Mouse (Mus musculus) kidney, embryonic 14.5 days (tissue): ENCODE data around the gene Traf3. TPM values are rescaled to one million over a fixed set of nuclear protein-coding genes. Genes with fewer than 3 reads are reported as not detected.

Experiments
- ATAC-seq: fragments of 200-750 bp; cut with Nextera tagmentation; 2 replicates; pipeline ENCODE4 v1.8.0; 2017; ENCODE audit warnings: moderate number of reproducible peaks, mild to moderate bottlenecking, moderate TSS enrichment, moderate library complexity; ENCODE audit not compliant: low FRiP score, low TSS enrichment
- H3K27ac ChIP-seq: fragments of 300-500 bp; sonication (generic); 2 replicates; pipeline ENCODE4 v1.5.1; 2014; ENCODE audit warnings: low read depth, mild to moderate bottlenecking, low read length, moderate library complexity, mixed read lengths
- H3K27me3 ChIP-seq: fragments of 300-500 bp; sonication (generic); 2 replicates; pipeline ENCODE4 v1.6.1; 2014; ENCODE audit warnings: mild to moderate bottlenecking, low read length; ENCODE audit not compliant: control insufficient read depth, insufficient read depth
- H3K36me3 ChIP-seq: fragments of 300-500 bp; sonication (generic); 2 replicates; pipeline ENCODE4 v1.6.1; 2014; ENCODE audit warnings: low read length, mixed read lengths; ENCODE audit not compliant: control insufficient read depth, insufficient read depth
- H3K4me1 ChIP-seq: fragments of 300-500 bp; sonication (generic); 2 replicates; pipeline ENCODE4 v1.6.1; 2014; ENCODE audit warnings: low read length, mixed read lengths; ENCODE audit not compliant: control insufficient read depth, insufficient read depth
- H3K4me2 ChIP-seq: fragments of 300-500 bp; sonication (generic); replicated peaks from 2 replicates; pipeline ENCODE4 v1.6.1; 2014; ENCODE audit warnings: low read depth, mild to moderate bottlenecking, low read length
- H3K4me3 ChIP-seq: fragments of 300-500 bp; sonication (generic); 2 replicates; pipeline ENCODE4 v1.5.1; 2014; ENCODE audit warnings: mild to moderate bottlenecking, low read length
- H3K9ac ChIP-seq: fragments of 300-500 bp; sonication (generic); 2 replicates; pipeline ENCODE4 v1.6.1; 2014; ENCODE audit warnings: low read depth, mild to moderate bottlenecking, low read length, moderate library complexity
- H3K9me3 ChIP-seq: fragments of 300-500 bp; sonication (generic); 2 replicates; pipeline ENCODE4 v1.6.1; 2016; ENCODE audit warnings: low read length; ENCODE audit not compliant: control insufficient read depth
- WGBS: fragments of 180-500 bp; shearing (Covaris S2); extraction: QIAGEN DNeasy Blood & Tissue Kit; methylation state at CpG from one replicate; pipeline ENCODE4 v1.1.7; 2014; 5-methylcytosine and 5-hydroxymethylcytosine counted together
- polyA plus RNA-seq: library from polyadenylated mRNA; unstranded; fragments of >200 nt; fragmentation: Nextera tagmentation; extraction: Ambion mirVana; gene quantifications from 2 replicates; pipeline ENCODE4 v1.2.1, GENCODE M21; 2014

The Traf3 gene
- polyA plus RNA-seq, 1 experiment from 2014 or later = 14.0 TPM

- H3K9ac ChIP-seq = no peak within 1 kb of the TSS
- H3K4me2 ChIP-seq = no peak within 1 kb of the TSS
- no peak within 1 kb of the TSS for H3K27ac ChIP-seq
- H3K9me3 ChIP-seq = no peaks in the 10 kb centered on the region
- no peaks in the 10 kb centered on the region for H3K36me3 ChIP-seq
- 72% methylated on average over 5 of the region's 5 CpGs for WGBS
- H3K4me1 ChIP-seq = no peaks in the 10 kb centered on the region
- H3K27me3 ChIP-seq = no peaks in the 10 kb centered on the region
- no peak for ATAC-seq
- no peak within 1 kb of the TSS for H3K4me3 ChIP-seq
Measured at GRCm38 (mm10) chr12:111184476-111184875, 18.3 kb downstream of the Traf3 start, which contains the start of gene 4930595D18Rik. Gene 4930595D18Rik (minus strand): TSS chr12:111184491.

GRCm38 (mm10) chr12:111186986-111187385 is 20.8 kb downstream of the Traf3 start:
- no peak for ATAC-seq
- H3K4me1 ChIP-seq = peaks cover 6% of the 10 kb centered on the region; the same call in 1 of the 2 replicates
- peaks cover 4% of the 10 kb centered on the region; the same call in 1 of the 2 replicates for H3K36me3 ChIP-seq
- no peak overlapping the region for H3K27ac ChIP-seq
- no peak overlapping the region for H3K9ac ChIP-seq
- 86% methylated on average over 3 of the region's 3 CpGs for WGBS
- H3K27me3 ChIP-seq = no peaks in the 10 kb centered on the region
- H3K4me3 ChIP-seq = no peak overlapping the region
- no peak overlapping the region for H3K4me2 ChIP-seq
- no peaks in the 10 kb centered on the region for H3K9me3 ChIP-seq

- peaks cover 6% of the 10 kb centered on the region; the same call in 1 of the 2 replicates for H3K4me1 ChIP-seq
- H3K4me3 ChIP-seq = no peak overlapping the region
- no peak overlapping the region for H3K27ac ChIP-seq
- H3K36me3 ChIP-seq = peaks cover 4% of the 10 kb centered on the region; the same call in 1 of the 2 replicates
- no peak for ATAC-seq
- no peak overlapping the region for H3K4me2 ChIP-seq
- no peaks in the 10 kb centered on the region for H3K27me3 ChIP-seq
- H3K9ac ChIP-seq = no peak overlapping the region
- no peaks in the 10 kb centered on the region for H3K9me3 ChIP-seq
- WGBS = 93% methylated on average over 4 of the region's 4 CpGs
Measured at GRCm38 (mm10) chr12:111188295-111188694, 22.1 kb downstream of the Traf3 start.

GRCm38 (mm10) chr12:111190355-111190754 is 24.2 kb downstream of the Traf3 start:
- no peak overlapping the region for H3K9ac ChIP-seq
- H3K27me3 ChIP-seq = no peaks in the 10 kb centered on the region
- no peak overlapping the region for H3K27ac ChIP-seq
- no peak overlapping the region for H3K4me2 ChIP-seq
- peaks cover 6% of the 10 kb centered on the region; the same call in 1 of the 2 replicates for H3K4me1 ChIP-seq
- no peaks in the 10 kb centered on the region for H3K9me3 ChIP-seq
- 84% methylated on average over 5 of the region's 5 CpGs for WGBS
- H3K36me3 ChIP-seq = peaks cover 4% of the 10 kb centered on the region; the same call in 1 of the 2 replicates
- H3K4me3 ChIP-seq = no peak overlapping the region
- no peak for ATAC-seq

- Histone ChIP-seq H3K36me3 (peaks cover 4% of the 10 kb centered on the region; the same call in 1 of the 2 replicates), H3K4me1 (peaks cover 6% of the 10 kb centered on the region; the same call in 1 of the 2 replicates), H3K27me3 (no peaks in the 10 kb centered on the region), H3K4me2 (no peak overlapping the region), H3K4me3 (no peak overlapping the region), H3K9ac (no peak overlapping the region), H3K27ac (no peak overlapping the region), H3K9me3 (no peaks in the 10 kb centered on the region)
- WGBS = 43% methylated on average over 2 of the region's 2 CpGs
- no peak for ATAC-seq
Measured at GRCm38 (mm10) chr12:111190891-111191290, 24.7 kb downstream of the Traf3 start.

- Histone ChIP-seq H3K27me3 (no peaks in the 10 kb centered on the region), H3K4me2 (no peak overlapping the region), H3K36me3 (peaks cover 4% of the 10 kb centered on the region; the same call in 1 of the 2 replicates), H3K9ac (no peak overlapping the region), H3K9me3 (no peaks in the 10 kb centered on the region), H3K4me3 (no peak overlapping the region), H3K27ac (no peak overlapping the region), H3K4me1 (peaks cover 6% of the 10 kb centered on the region; the same call in 1 of the 2 replicates)
- WGBS = 59% methylated on average over 6 of the region's 6 CpGs
- no peak for ATAC-seq
Measured at GRCm38 (mm10) chr12:111192777-111193176, 26.6 kb downstream of the Traf3 start.

GRCm38 (mm10) chr12:111193331-111193730 is 27.2 kb downstream of the Traf3 start:
- H3K27ac ChIP-seq = no peak overlapping the region
- no peak overlapping the region for H3K4me3 ChIP-seq
- peaks cover 6% of the 10 kb centered on the region; the same call in 1 of the 2 replicates for H3K4me1 ChIP-seq
- WGBS = 64% methylated on average over 9 of the region's 9 CpGs
- no peak; the same call in 1 of the 2 replicates for ATAC-seq
- H3K36me3 ChIP-seq = peaks cover 4% of the 10 kb centered on the region; the same call in 1 of the 2 replicates
- no peak overlapping the region for H3K4me2 ChIP-seq
- no peaks in the 10 kb centered on the region for H3K9me3 ChIP-seq
- no peak overlapping the region for H3K9ac ChIP-seq
- H3K27me3 ChIP-seq = no peaks in the 10 kb centered on the region

- H3K4me1 ChIP-seq = no peaks in the 10 kb centered on the region
- no peak overlapping the region for H3K4me3 ChIP-seq
- H3K9ac ChIP-seq = no peak overlapping the region
- WGBS = 64% methylated on average over 4 of the region's 4 CpGs
- no peaks in the 10 kb centered on the region for H3K27me3 ChIP-seq
- H3K4me2 ChIP-seq = no peak overlapping the region
- no peak overlapping the region for H3K27ac ChIP-seq
- ATAC-seq = no peak
- H3K36me3 ChIP-seq = no peaks in the 10 kb centered on the region
- H3K9me3 ChIP-seq = no peaks in the 10 kb centered on the region
Measured at GRCm38 (mm10) chr12:111196548-111196947, 30.4 kb downstream of the Traf3 start.

- no peak overlapping the region for H3K4me3 ChIP-seq
- no peaks in the 10 kb centered on the region for H3K27me3 ChIP-seq
- WGBS = 71% methylated on average over 10 of the region's 10 CpGs
- ATAC-seq = no peak
- H3K36me3 ChIP-seq = no peaks in the 10 kb centered on the region
- H3K4me2 ChIP-seq = no peak overlapping the region
- no peak overlapping the region for H3K9ac ChIP-seq
- no peaks in the 10 kb centered on the region for H3K9me3 ChIP-seq
- 0 out of 2 replicates have a peak, but pooled peaks cover 3% of the 10 kb centered on the region for H3K4me1 ChIP-seq
- H3K27ac ChIP-seq = no peak overlapping the region
Measured at GRCm38 (mm10) chr12:111203076-111203475, 36.9 kb downstream of the Traf3 start.
